Mouse (Mus musculus) CH12.LX (cell line): Measurements from ENCODE around the gene Pex11b.

Experiments used
- BHLHE40 ChIP-seq: IDR thresholded peaks from 2 replicates; pipeline ENCODE4 v1.6.1; 2011; ENCODE audit warnings: mild to moderate bottlenecking, low read depth, low read length, improper control_type of control experiment
- CTCF ChIP-seq, 2 experiments: IDR thresholded peaks in 1 of 2; conservative IDR thresholded peaks in 1 of 2; 2 replicates each; pipeline ENCODE4 v1.5.1; 2011 to 2012; ENCODE audit warnings: low read depth in 2 of 2, low read length in 2 of 2, improper control_type of control experiment in 1 of 2, inconsistent platforms in 1 of 2, mild to moderate bottlenecking in 1 of 2, moderate library complexity in 1 of 2
- MXI1 ChIP-seq: IDR thresholded peaks from 2 replicates; pipeline ENCODE4 v1.6.1; 2011; ENCODE audit warnings: mild to moderate bottlenecking, low read depth, low read length, improper control_type of control experiment
- MYC ChIP-seq: IDR thresholded peaks from 2 replicates; pipeline ENCODE4 v1.6.1; 2011; ENCODE audit warnings: low read depth, mild to moderate bottlenecking, improper control_type of control experiment, low read length
- POLR2AphosphoS2 ChIP-seq: IDR thresholded peaks from 2 replicates; pipeline ENCODE4 v1.6.1; 2011; ENCODE audit warnings: low read depth, low read length, improper control_type of control experiment
- TCF12 ChIP-seq: IDR thresholded peaks from 2 replicates; pipeline ENCODE4 v1.6.1; 2014; ENCODE audit warnings: low read depth, mild to moderate bottlenecking, inconsistent platforms, low read length, improper control_type of control experiment

DNA sequence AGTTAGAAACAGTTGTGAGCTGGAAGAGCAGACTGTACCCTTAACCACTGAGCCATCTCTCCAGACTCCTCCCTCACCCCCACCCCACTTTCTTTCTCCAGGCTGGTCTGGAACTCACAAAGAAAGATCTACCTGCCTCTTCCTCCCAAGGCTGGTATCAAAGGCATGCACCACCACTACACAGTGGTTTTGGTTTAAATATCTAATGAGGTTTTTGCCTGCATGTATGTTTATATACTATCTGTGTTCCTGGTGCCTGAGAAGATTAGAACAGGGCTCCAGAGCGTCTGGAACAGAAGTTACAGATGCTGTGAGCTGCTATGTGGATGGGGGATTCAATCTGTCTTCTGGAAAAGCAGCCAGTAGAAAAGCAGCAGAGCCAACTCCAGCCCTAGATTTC, 1.2 kb upstream of the Pex11b start:
- no peak for TF ChIP-seq MYC
- no peak for TF ChIP-seq TCF12
- TF ChIP-seq BHLHE40: no peak
- no peak for TF ChIP-seq CTCF (conservative IDR thresholded peaks at IDR 0.05 in 1 of 2, IDR thresholded peaks at IDR 0.05 in 1 of 2; ENCODE audit: low read depth in 2 of 2, low read length in 2 of 2)
- no peak for TF ChIP-seq POLR2AphosphoS2
- no peak for TF ChIP-seq MXI1
